20 mouse cellular contexts compared by ENCODE assay signal in genomic region chr7:135878750-135879149, GRCm38 (mm10).
DNase-seq lines count a peak whose midpoint lies in the region; ATAC-seq and TF ChIP-seq lines count a peak whose summit lies in the region.
"Had no signal": no experiment of that assay in that cellular context is flagged by ENCODE, and none has a peak within 500 bp of the region (broad histone marks: within the 10 kb centered on the region; RNA-seq: fewer than 3 reads in every experiment).

No protein-coding gene starts in this region.

- intact Hi-C loops in heart, postnatal 36 days (cut with DNase I): no loop called here

- no peaks in the 10 kb centered on the region; the same call in 1 of the 2 replicates for H3K27me3 ChIP-seq in cerebellum, adult 2 months (ENCODE audit: control insufficient read depth, insufficient read depth, low read length)
- no peaks in the 10 kb centered on the region for H3K27me3 ChIP-seq in lung, postnatal 0 days (replicated peaks; ENCODE audit: insufficient read depth, low read length)
- H3K27me3 ChIP-seq: forebrain, embryonic 13.5 days; limb, embryonic 15.5 days; neural tube, embryonic 13.5 days had no signal

- peak; percentile 49 to 69 for DNase-seq in cerebellum, postnatal 10 days
- no peak for DNase-seq in cerebellum, adult 2 months
- peak; percentile 66 for DNase-seq in heart, adult 8-10 months (ENCODE audit: low spot score)
- no peak for DNase-seq in heart, postnatal 36 days
- DNase-seq in lung, postnatal 0 days (ENCODE audit: low spot score): peak; percentile 49
- DNase-seq in lung, postnatal 4 days: no peak
- peak; percentile 65 for DNase-seq in skeletal muscle tissue, adult 2 months (ENCODE audit: low read depth, low spot score)
- DNase-seq: adrenal gland, postnatal 36 days; cerebellum, adult 11-12 months; thymus, adult 18-20 months; thymus, postnatal 4 days had no signal

- no peak overlapping the region for H3K4me3 ChIP-seq in cerebellum, adult 2 months (replicated peaks; ENCODE audit: insufficient read depth, low read depth, low read length)
- H3K4me3 ChIP-seq in lung, postnatal 0 days (ENCODE audit: low read depth, low read length): no peak overlapping the region
- H3K4me3 ChIP-seq: forebrain, embryonic 13.5 days; limb, embryonic 15.5 days; midbrain, embryonic 10.5 days; myocyte; neural tube, embryonic 13.5 days had no signal

- ATAC-seq in lung, postnatal 0 days: peak; percentile 17; the same call in 1 of the 2 replicates
- ATAC-seq: forebrain, embryonic 13.5 days; hindbrain, postnatal 0 days; intestine, embryonic 16.5 days; midbrain, embryonic 16.5 days had no signal

- H3K4me1 ChIP-seq in cerebellum, adult 2 months (ENCODE audit: control insufficient read depth, insufficient read depth, low read length): no peaks in the 10 kb centered on the region
- no peaks in the 10 kb centered on the region for H3K4me1 ChIP-seq in lung, postnatal 0 days (ENCODE audit: insufficient read depth, low read depth, low read length)
- H3K4me1 ChIP-seq: forebrain, embryonic 13.5 days; midbrain, embryonic 10.5 days had no signal

- TF ChIP-seq EP300 in lung, postnatal 0 days (IDR thresholded peaks at IDR 0.05): no peak

- no peak overlapping the region for H3K27ac ChIP-seq in cerebellum, adult 2 months (ENCODE audit: insufficient read depth, low read length)
- H3K27ac ChIP-seq in lung, postnatal 0 days (ENCODE audit: low read length): no peak overlapping the region
- H3K27ac ChIP-seq: forebrain, embryonic 13.5 days; hindbrain, postnatal 0 days; limb, embryonic 15.5 days; liver, embryonic 14.5 days; midbrain, embryonic 10.5 days; neural tube, embryonic 13.5 days had no signal

- H3K9me3 ChIP-seq in lung, postnatal 0 days (ENCODE audit: low read length): no peaks in the 10 kb centered on the region
- H3K9me3 ChIP-seq: forebrain, embryonic 13.5 days; limb, embryonic 15.5 days; midbrain, embryonic 10.5 days; neural tube, embryonic 13.5 days had no signal

- TF ChIP-seq CTCF in cerebellum, adult 2 months (IDR thresholded peaks at IDR 0.05; ENCODE audit: borderline replicate concordance, insufficient read depth, low read depth, low read length): no peak
- no peak for TF ChIP-seq CTCF in lung, postnatal 0 days (IDR thresholded peaks at IDR 0.05)

- no peak overlapping the region for H3K4me2 ChIP-seq in lung, postnatal 0 days (replicated peaks; ENCODE audit: low read depth, low read length)
- H3K4me2 ChIP-seq: forebrain, embryonic 13.5 days; limb, embryonic 15.5 days; neural tube, embryonic 13.5 days had no signal

- H3K36me3 ChIP-seq in lung, postnatal 0 days (ENCODE audit: insufficient read depth, low read length): no peaks in the 10 kb centered on the region
- H3K36me3 ChIP-seq: limb, embryonic 15.5 days; midbrain, embryonic 10.5 days; neural tube, embryonic 13.5 days had no signal

- 28% methylated on average over 3 of the region's 3 CpGs for WGBS in cerebellum, adult 2 months
- WGBS in lung, postnatal 0 days: 56% methylated on average over 3 of the region's 3 CpGs

- no peak overlapping the region for H3K9ac ChIP-seq in lung, postnatal 0 days (replicated peaks; ENCODE audit: low read depth)
- H3K9ac ChIP-seq: forebrain, embryonic 13.5 days; limb, embryonic 15.5 days; liver, embryonic 14.5 days; neural tube, embryonic 13.5 days had no signal

- TF ChIP-seq POLR2A in cerebellum, adult 2 months (IDR thresholded peaks at IDR 0.05; ENCODE audit: borderline replicate concordance, insufficient read depth, low read length): no peak

Comparison
In these comparisons a context has a peak if more than half of its experiments do, and no peak if none do; other contexts are left out.
1. DNase-seq: peak in cerebellum, postnatal 10 days (2 of 2), heart, adult 8-10 months (single experiment), lung, postnatal 0 days (single experiment) and skeletal muscle tissue, adult 2 months (single experiment); none in cerebellum, adult 2 months (0 of 2), heart, postnatal 36 days (0 of 2) and lung, postnatal 4 days (0 of 2).